Mouse (Mus musculus) testis, adult 2 months (tissue): ENCODE data around the gene St6galnac4.

ENCODE experiments used
- CTCF ChIP-seq: fragments of 200-500 bp; IDR thresholded peaks from 2 replicates; pipeline ENCODE4 v1.5.1; 2012; ENCODE audit warnings: low read depth, mild to moderate bottlenecking, inconsistent platforms, low read length, moderate library complexity; ENCODE audit not compliant: control insufficient read depth, insufficient read depth, insufficient replicate concordance
- POLR2A ChIP-seq: fragments of 200-500 bp; IDR thresholded peaks from 2 replicates; pipeline ENCODE4 v1.6.1; 2012; ENCODE audit warnings: low read depth, mild to moderate bottlenecking, inconsistent platforms, low read length, moderate library complexity; ENCODE audit not compliant: control insufficient read depth

DNA sequence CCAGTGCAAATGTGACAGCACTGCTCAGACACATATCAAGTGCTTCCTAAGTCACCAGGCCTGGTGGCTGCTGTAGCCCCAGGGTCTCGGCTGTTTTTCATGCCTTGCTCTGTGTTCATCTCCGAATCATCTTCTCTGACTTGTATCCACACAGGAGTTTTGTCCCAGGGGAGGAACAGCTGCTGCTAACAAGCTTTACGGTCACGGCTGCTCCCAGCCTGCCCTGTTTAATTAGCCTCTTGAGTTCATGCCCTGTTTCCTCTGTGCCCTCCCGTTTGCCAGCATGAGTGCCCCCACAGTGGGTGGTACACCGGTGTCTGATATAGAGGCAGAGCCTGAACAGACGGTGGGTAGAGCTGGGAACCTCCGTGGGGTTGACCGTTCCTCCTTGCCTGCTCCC, 31.2 kb downstream of the St6galnac4 start:
- TF ChIP-seq CTCF (no peak), POLR2A (no peak)
